In genomic region chr16:29162271-29162670, GRCm38 (mm10) we compare ENCODE assay signal across 36 mouse cellular contexts. TPM values are rescaled to one million over a fixed set of nuclear protein-coding genes. Genes with fewer than 3 reads are reported as not detected.
DNase-seq lines count a peak whose midpoint lies in the region; ATAC-seq and TF ChIP-seq lines count a peak whose summit lies in the region.
"Had no signal": no experiment of that assay in that cellular context is flagged by ENCODE, and none has a peak within 500 bp of the region (broad histone marks: within the 10 kb centered on the region; RNA-seq: fewer than 3 reads in every experiment).

No protein-coding gene starts in this region.

- intact Hi-C loops in heart, postnatal 36 days (cut with DNase I) = no loop called here
- intact Hi-C loops in left cerebral cortex, postnatal 36 days (cut with DNase I) = loop anchor here (5.0 kb wide), 1 partner anchor 55 kb away; no protein-coding TSS in a partner anchor

- 89% methylated on average over 4 of the region's 4 CpGs for WGBS in cerebellum, adult 2 months

- peak; percentile 3 for DNase-seq in heart, adult 11 months
- DNase-seq in heart, postnatal 36 days = no peak
- peak; percentile 19 to 22 for DNase-seq in right cerebral cortex, adult 2 months (ENCODE audit: low spot score in 2 of 2)
- DNase-seq in right cerebral cortex, postnatal 14 days = no peak
- peak; percentile 30 to 54 for DNase-seq in left cerebral cortex, postnatal 36 days (ENCODE audit: low spot score in 2 of 2)
- DNase-seq in cerebellum, adult 2 months = no peak
- DNase-seq: adrenal gland, postnatal 10 days; cerebellum, adult 11 months; cerebellum, adult 9-11 months; gastrocnemius, adult 2 months; gastrocnemius, postnatal 36 days; heart, adult 2 months; heart, postnatal 10 days; kidney, adult 2 months; kidney, postnatal 36 days; liver; lung, adult 2 months; lung, postnatal 10 days; midbrain, embryonic 14.5 days; spleen, adult 18-20 months; thymus, adult 18-20 months; thymus, postnatal 36 days had no signal

- no peak overlapping the region for H3K4me3 ChIP-seq in cerebellum, adult 2 months (replicated peaks; ENCODE audit: insufficient read depth, low read depth, low read length)
- H3K4me3 ChIP-seq: erythroblast, embryonic 14.5 days; gastrocnemius, adult 2 months; heart, adult 2 months; heart, embryonic 13.5 days; hindbrain, embryonic 10.5 days; hindbrain, embryonic 15.5 days; layer of hippocampus, adult 2 months had no signal

- no peak overlapping the region for H3K27ac ChIP-seq in cerebellum, adult 2 months (ENCODE audit: insufficient read depth, low read length)
- H3K27ac ChIP-seq: gastrocnemius, adult 2 months; heart, adult 2 months; heart, embryonic 13.5 days; hindbrain, embryonic 10.5 days; hindbrain, embryonic 15.5 days; layer of hippocampus, adult 2 months; liver, embryonic 14.5 days; macrophage had no signal

- H3K27me3 ChIP-seq in cerebellum, adult 2 months (ENCODE audit: control insufficient read depth, insufficient read depth, low read length) = no peaks in the 10 kb centered on the region
- H3K27me3 ChIP-seq: heart, embryonic 13.5 days; hindbrain, embryonic 15.5 days had no signal

- no peak for TF ChIP-seq CTCF in cerebellum, adult 2 months (IDR thresholded peaks at IDR 0.05; ENCODE audit: borderline replicate concordance, insufficient read depth, low read depth, low read length)

- ATAC-seq in monocyte, adult 5-6 weeks (replicated peaks; ENCODE audit: insufficient number of reproducible peaks, low FRiP score, low TSS enrichment, poor library complexity, severe bottlenecking) = no peak
- ATAC-seq: forebrain, embryonic 16.5 days; Patski had no signal

- H3K4me1 ChIP-seq in cerebellum, adult 2 months (ENCODE audit: control insufficient read depth, insufficient read depth, low read length) = no peaks in the 10 kb centered on the region
- H3K4me1 ChIP-seq: hindbrain, embryonic 10.5 days; hindbrain, embryonic 15.5 days had no signal

- no peak for TF ChIP-seq POLR2A in cerebellum, adult 2 months (IDR thresholded peaks at IDR 0.05; ENCODE audit: borderline replicate concordance, insufficient read depth, low read length)

RNA-seq across cellular contexts. Expression of gene Hrasls, which starts 47.2 kb away (rescaled TPM):
- total RNA-seq in heart, postnatal 36 days (2021) = 10 to 100 TPM; 25.7 to 28.8 TPM
- 10 to 100 TPM; 29.3 to 32.5 TPM for total RNA-seq in left cerebral cortex, postnatal 36 days (2021)
- not detected in 3 replicates for total RNA-seq in monocyte, adult 5-6 weeks (2017)
- polyA plus RNA-seq in cerebellum, adult 2 months (2012; rRNA removed) = 13.3 and 15.1 TPM in 2 replicates
- total RNA-seq: common myeloid progenitor, adult 5-6 weeks; megakaryocyte-erythroid progenitor cell, adult 5-6 weeks; MEL; neutrophil, adult 5-6 weeks had no signal
- polyA plus RNA-seq: erythroblast, embryonic 14.5 days; macrophage; Patski had no signal

Comparison
In these comparisons a context has a peak if more than half of its experiments do, and no peak if none do; other contexts are left out.
1. DNase-seq: peak in heart, adult 11 months (single experiment), right cerebral cortex, adult 2 months (2 of 2) and left cerebral cortex, postnatal 36 days (2 of 2); none in heart, postnatal 36 days (0 of 2), right cerebral cortex, postnatal 14 days (single experiment) and cerebellum, adult 2 months (0 of 2).
2. RNA of gene Hrasls, which starts 47.2 kb away (total RNA-seq): 29.3 to 32.5 TPM in left cerebral cortex, postnatal 36 days and 25.7 to 28.8 TPM in heart, postnatal 36 days; not detected in monocyte, adult 5-6 weeks; every median in the first group is over 10 times any median in the second.